Mouse (Mus musculus) cerebellum, adult (tissue): ENCODE results near the gene Thra.
"Not testable (repeated sequence)": the region's sequence is repeated elsewhere in the genome, so short reads cannot be mapped to it uniquely, and the experiment has no call there.

Experiments
- ATAC-seq: cut with Nextera tagmentation; 2 replicates; pipeline ENCODE4 v1.9.2; 2017; ENCODE audit warnings: mild to moderate bottlenecking, moderate library complexity, mixed read lengths; ENCODE audit not compliant: insufficient number of reproducible peaks, low FRiP score, low TSS enrichment

Gene Thra

GRCm38 (mm10) chr11:98740393-98741050 is at the start of gene Thra:
Thra (plus strand) TSS chr11:98740638.
- no peak for ATAC-seq

DNA sequence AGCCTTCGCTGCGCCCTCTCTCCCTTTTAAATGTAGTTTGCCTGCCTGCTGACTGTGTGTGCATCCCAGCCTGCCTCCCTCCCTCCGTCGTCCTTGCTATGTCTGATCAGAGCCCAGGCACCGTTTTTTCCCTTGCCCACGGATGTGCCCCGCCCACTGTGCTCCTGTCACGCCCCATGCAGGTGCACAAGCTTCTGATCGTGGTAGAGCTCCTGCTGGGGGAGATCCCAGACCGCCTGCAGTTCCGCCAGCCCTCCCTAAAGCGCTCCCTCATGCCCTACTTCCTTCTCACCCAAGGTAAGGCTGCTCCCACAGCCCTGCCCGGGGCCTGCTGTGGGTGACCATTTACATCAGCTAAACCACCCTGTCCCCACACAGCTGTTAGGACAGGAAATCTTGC is 47.2 kb upstream of the Thra start:
- ATAC-seq = no peak

- ATAC-seq = no peak
Measured at GRCm38 (mm10) chr11:98693746-98694145, 46.7 kb upstream of the Thra start.

- ATAC-seq = no peak
Measured at GRCm38 (mm10) chr11:98694301-98694700, 46.1 kb upstream of the Thra start.

DNA sequence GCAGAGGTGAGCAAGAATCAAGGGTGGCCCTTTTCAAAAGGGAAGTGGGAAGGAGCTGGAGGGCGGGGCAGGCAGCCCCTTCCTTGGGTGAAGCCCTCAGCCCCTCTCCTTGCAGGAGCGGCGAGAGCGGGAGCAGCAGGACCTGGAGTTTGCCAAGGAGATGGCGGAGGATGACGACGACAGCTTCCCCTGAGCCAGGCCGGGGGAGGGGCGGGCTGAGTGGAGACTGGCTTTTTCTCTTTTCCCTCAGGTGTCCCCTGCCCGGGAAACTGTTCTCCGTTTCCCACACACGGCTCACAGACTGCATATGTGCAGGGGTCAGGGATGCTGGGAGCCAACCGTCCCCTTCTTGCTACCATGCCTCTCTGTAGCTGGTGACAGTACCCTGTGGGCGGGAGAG is 45.0 kb upstream of the Thra start:
- no peak for ATAC-seq

GRCm38 (mm10) chr11:98696454-98697216 is 43.8 kb upstream of the Thra start:
- no peak for ATAC-seq

DNA sequence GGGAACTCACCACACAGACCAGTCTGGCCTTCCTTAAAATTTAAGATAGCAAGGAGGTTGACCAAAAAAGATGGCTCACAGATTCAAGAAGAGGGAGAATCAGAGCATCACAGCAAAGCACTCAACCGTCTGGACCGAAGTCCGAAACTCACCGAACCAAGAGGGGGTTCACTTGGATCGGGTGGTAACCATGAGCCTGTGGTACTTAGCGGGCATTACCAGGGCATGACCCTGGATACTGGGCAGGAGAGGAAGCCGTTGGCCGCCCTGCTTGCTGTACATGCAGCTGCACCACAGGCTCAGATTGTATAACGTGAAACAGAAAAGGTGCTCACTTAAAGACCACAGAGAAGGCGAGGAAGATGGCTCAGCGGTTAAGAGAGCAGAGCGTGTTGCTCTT is 43.2 kb upstream of the Thra start:
- ATAC-seq = no peak

DNA sequence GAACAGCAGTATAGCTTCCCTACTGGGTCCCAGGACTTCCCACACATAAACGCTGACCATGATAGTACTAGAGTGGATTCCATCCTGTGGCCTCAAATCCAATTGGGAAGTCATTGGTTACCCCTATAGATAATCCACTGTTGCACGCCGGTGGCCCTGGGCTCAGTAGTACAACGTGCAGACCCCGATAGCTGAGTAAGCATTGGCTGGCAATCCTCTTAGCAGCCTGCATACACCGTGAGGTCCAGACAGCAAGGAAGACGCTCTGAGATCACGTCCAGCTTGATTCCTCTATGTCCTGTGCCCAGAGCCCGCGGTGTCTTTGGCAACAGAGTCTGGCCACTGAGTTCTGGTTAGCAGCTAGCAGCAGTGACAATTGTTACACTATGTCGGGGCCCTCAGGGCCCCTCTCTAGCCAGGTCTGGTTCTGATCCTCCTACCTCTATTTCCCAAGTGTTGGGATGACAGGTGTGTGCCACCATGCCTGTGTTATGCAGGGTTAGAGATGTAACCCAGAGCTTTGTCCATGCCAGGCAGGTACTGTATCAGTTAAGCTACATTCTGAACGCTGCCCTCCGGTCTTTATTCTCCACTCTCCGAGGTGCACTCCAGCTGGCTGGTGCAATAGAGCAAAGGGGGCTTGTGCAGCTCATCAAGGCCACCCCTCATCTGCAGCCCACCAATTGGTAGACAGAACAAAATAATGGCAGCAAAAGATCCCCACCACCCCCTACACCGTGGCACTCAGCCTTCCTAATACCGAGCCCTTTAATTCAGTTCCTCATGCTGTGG is 41.4 kb upstream of the Thra start:
- no peak for ATAC-seq

DNA sequence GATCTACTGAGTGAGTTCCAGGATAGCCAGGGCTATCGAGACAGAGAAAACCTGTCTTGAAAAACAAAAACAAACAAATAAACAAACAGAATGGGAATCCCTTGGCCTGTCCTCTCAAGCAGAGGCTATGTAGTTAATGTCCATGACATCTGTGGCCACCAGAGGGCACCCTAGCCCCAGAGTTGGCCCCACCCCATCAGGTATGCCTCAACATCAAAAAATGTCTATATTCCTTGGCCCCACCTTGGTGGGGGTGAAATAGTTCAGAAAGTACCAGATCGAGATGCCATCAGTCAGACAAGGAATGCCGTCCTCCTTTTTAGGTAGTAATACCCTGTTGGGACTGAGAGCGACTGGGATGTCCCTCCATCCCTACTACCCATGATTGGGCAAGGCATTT is 40.5 kb upstream of the Thra start:
- no peak; the same call in 1 of the 2 replicates for ATAC-seq

- ATAC-seq = no peak
Measured at GRCm38 (mm10) chr11:98701213-98701670, 39.2 kb upstream of the Thra start, which contains the start of gene Csf3. Csf3 (plus strand) TSS chr11:98701263.

DNA sequence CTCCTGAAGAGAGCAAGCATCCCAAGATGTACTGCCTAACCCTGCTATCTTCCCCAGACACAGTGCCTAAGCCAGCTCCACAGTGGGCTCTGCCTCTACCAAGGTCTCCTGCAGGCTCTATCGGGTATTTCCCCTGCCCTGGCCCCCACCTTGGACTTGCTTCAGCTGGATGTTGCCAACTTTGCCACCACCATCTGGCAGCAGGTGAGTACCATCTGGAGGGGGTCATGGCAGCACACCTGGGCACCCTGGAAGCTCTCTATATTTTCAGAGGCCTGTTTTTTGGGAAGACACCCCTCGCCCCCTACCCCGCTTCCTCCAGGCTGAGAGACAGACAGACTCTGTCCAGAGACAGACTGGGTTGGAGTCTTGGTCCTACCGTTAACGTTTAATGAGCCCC is 38.1 kb upstream of the Thra start:
- no peak for ATAC-seq

GRCm38 (mm10) chr11:98705021-98705420 is 35.4 kb upstream of the Thra start:
- ATAC-seq = no peak

- ATAC-seq = no peak
Measured at GRCm38 (mm10) chr11:98707401-98708281, 32.8 kb upstream of the Thra start.

- ATAC-seq = no peak
Measured at GRCm38 (mm10) chr11:98708282-98708956, 32.0 kb upstream of the Thra start.

GRCm38 (mm10) chr11:98709001-98709741 is 31.3 kb upstream of the Thra start:
- no peak for ATAC-seq

DNA sequence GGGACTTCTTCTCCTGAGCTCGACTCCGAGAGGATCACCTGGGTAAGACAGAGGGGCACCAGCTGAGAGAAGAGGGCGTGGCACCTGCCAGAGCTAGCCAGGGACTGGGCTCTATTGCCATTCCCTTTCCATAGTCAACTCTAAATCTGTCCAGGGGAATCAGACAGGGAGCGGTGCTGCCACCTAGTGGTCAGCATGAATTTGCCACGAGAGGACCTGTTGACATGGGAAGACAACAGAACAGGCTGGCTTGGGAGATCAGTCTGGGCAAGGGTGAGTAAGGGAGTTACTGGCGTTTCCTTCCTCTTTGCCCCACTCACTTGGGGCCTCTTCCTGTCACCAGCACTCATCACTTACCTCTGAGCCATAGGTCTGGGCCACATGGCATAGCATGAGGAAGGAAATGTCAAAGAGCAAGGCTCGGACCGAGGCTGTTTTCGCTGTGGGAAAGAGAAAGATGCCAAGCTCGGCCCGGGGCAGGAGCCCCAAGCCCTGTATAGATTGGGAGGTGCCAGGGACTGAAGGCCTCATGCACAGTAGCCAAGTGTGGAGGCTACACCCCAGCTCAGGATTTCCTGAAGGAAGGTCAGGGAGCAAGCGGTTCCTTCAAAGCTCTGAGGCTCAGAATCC is 29.9 kb upstream of the Thra start:
- no peak; the same call in 1 of the 2 replicates for ATAC-seq

DNA sequence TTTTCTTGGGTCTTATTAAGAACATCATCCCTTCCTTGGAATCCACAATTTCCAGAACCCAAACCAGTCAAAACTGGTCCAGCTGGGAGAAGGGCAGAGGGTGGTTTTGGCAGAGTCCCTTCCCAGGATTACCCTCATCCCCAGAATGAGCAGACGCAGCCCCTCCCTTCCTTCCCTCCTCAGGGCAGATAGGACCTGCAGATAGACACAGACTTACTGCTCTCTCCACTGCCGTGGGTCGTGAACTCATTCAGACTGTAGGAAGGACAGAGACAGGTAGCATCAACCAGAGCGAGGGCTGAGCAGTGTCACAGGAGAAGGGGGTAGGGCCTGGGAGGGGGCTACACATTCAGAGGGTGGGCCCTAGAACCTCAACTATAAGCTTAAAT is 29.4 kb upstream of the Thra start:
- ATAC-seq = no peak

GRCm38 (mm10) chr11:98712009-98712408 is 28.4 kb upstream of the Thra start:
- ATAC-seq = not testable (repeated sequence)
